Mouse (Mus musculus) spleen, postnatal 14 days (tissue): Measurements from ENCODE around the gene Clec2l.

Experiments
- DNase-seq, 2 experiments: peaks; one replicate each; pipeline ENCODE4 v3.0.0; 2021 to 2022; ENCODE audit warnings: low spot score in 2 of 2

Gene Clec2l

GRCm38 (mm10) chr6:38662714-38663615 lies at the start of gene Clec2l:
TSS of gene Clec2l (plus strand) at chr6:38663069.
- no peak for DNase-seq

DNA sequence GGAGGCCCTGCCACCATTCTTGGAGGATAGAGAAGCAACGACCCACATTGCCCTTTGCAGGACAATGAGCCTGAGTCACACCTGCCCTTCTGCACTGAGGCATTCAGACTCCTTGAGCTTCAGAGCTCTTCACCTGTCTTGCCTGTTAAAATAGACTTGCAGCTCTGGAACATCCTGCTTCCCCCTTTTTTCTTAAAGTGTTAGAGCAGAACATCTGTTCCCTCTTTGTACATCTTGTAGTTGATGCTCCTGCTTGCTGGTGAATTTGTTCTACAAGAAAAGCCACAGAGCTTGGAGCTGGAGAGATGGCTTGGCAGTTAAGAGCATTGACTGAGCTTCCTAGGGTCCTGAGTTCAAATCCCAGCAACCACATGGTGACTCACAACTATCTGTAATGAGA lies 40.5 kb upstream of the Clec2l start:
- no peak for DNase-seq

GRCm38 (mm10) chr6:38623457-38623856 lies 39.4 kb upstream of the Clec2l start:
- no peak for DNase-seq

DNA sequence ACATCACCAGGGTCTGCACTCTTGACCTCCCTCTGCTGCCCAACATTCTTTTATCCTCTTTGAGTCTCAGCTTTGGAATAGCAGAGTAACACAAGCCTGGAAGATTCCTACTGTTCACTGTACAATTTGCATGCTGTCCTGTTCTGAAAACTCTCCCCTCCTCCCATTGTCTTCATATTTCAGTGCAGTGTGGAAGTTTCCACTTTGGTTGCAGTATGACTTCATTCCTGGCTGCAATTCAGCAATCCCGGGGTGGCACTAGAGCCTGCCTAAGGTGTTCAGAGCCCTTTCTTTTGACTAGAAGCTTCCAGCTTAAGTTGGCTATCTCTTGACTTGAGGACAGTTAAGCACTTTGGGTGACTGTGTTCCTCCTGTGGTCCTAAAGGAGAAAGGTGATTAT lies 38.4 kb upstream of the Clec2l start:
- DNase-seq, result no peak

- DNase-seq, result no peak
Observed at GRCm38 (mm10) chr6:38626086-38626485, 36.8 kb upstream of the Clec2l start.

DNA sequence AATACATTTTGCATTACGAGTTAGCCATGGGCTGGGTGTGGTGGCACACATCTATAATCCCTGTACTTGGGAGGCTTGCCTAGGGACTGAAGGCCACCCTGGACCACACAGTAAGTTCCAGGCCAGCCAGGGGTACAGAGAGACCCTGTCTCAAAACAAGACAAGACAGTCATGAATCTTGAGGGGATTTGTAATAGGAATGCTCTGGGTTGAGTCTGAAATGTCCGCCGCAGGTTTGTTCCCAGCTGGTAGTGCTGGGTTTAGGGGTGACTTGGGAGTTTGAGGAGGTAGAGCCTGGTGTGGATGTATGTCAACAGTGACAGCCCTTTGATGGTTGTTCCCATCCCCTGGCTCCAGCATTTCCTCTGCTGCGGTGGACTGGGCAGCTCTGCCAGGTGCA lies 35.8 kb upstream of the Clec2l start:
- DNase-seq, result no peak

GRCm38 (mm10) chr6:38627486-38627885 lies 35.4 kb upstream of the Clec2l start:
- no peak for DNase-seq

GRCm38 (mm10) chr6:38629556-38629955 lies 33.3 kb upstream of the Clec2l start:
- no peak for DNase-seq

- no peak for DNase-seq
Observed at GRCm38 (mm10) chr6:38632826-38633225, 30.0 kb upstream of the Clec2l start.

- DNase-seq, result no peak
Observed at GRCm38 (mm10) chr6:38634461-38634860, 28.4 kb upstream of the Clec2l start.

GRCm38 (mm10) chr6:38635941-38636851 lies 26.7 kb upstream of the Clec2l start:
- peak in 1 of 2 experiments; percentile 13 for DNase-seq

GRCm38 (mm10) chr6:38636852-38637618 lies 25.8 kb upstream of the Clec2l start, which contains the start of gene Klrg2:
TSS of gene Klrg2 (minus strand) at chr6:38637242.
- peak in 1 of 2 experiments; percentile 7 for DNase-seq

GRCm38 (mm10) chr6:38640401-38640800 lies 22.5 kb upstream of the Clec2l start:
- no peak for DNase-seq

- DNase-seq, result no peak
Observed at GRCm38 (mm10) chr6:38641228-38641627, 21.6 kb upstream of the Clec2l start.

- no peak for DNase-seq
Observed at GRCm38 (mm10) chr6:38641645-38642044, 21.2 kb upstream of the Clec2l start.

DNA sequence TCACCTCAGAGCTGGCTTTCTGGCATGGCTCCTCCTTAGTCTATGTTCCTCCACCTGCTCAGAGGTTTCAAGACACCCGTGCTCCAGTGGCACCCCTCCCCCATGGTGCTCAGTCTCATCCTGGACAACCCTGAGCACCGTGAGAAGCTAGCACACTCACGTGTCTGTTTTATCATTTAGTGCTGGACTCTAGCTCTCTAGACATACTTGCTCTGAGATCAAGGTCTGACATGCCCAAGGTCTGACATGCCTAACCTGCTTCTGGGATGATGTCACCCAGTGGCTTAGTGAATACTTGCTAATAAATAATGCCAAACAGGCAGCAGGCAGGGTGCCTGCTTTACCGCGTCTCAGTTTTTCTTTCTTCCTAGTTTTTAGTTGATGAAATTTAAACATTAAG lies 20.3 kb upstream of the Clec2l start:
- DNase-seq, result no peak

DNA sequence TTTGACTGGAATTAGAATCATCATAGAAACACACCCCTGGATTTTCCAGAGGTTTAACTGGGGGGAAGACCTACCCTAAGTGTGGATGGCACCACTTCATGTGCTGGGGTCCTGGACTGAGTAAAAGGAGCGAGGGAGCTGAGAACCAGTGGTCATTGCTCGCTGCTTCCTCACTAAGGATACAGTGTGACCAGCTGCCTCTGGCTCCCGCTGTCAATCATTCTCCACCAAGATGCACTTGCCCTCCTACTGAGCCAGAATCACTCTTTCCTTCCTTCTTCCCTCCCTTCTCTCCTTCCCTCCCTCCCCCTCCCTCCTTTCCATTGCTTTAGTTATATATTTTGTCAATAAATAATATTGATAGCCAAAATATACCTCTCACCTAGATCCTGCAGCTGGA lies 19.8 kb upstream of the Clec2l start:
- DNase-seq, result no peak

DNA sequence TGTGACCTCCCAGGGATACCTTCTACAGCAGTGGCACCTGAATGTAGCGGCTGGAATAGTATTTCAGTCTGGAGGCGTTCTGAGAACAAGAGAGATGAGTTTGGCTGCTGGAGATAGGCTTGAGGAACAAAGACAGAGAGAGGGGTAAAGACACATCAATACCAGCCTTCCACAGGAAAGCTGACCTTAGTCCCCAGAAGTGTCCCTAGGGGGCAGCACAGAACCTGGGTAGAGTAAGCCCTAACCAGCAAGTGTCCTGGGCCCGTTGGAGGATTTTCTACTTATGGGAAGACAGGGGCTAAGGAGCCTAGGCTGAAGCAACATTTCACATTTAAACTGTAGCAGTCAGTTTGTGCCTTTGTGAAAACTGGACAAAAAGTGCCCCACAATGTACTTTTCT lies 13.3 kb upstream of the Clec2l start:
- DNase-seq, result no peak

DNA sequence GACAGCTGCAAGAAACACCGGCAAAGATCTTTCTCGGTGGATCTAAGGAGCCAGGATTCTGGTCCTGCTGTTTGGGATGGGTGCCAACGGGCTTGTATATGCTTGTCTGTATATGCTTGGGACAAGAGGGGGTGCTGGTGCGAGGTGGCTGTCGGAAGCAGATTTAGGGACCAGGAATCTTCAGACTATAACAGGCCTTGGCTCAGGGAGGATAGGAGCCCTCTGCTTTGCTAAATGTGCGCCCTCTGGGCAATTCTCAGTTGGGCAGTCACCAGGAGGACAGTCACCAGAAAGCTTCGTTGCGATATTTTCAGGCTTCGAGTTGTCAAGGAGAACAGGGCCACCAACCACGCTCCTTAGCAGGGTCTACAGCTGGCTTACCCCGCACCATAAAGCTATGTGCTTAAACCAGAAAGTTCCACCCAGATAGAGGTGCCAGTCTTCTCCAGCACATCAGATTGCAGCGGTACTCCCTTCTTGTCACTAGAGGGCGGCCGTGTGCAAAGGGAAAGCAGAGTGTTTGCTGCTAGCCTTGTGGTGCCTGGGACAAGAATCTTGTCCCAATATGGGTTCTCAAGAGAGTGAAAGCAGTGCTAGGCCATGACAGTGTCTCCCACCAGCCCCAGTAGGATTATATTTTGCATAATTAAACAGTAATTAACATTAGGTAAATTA lies 12.5 kb upstream of the Clec2l start:
- DNase-seq, result peak; percentile 32 to 56

- no peak for DNase-seq
Observed at GRCm38 (mm10) chr6:38661626-38662025, 1.2 kb upstream of the Clec2l start.

GRCm38 (mm10) chr6:38669580-38669979 lies 6.7 kb downstream of the Clec2l start:
- no peak for DNase-seq
